Mouse (Mus musculus): ENCODE measurements around the gene Top2a.

The Top2a gene

GRCm38 (mm10) chr11:98963191-98964021 is 60.6 kb downstream of the Top2a start:
- DNase-seq, result no peak

- no peak for DNase-seq
Measured at GRCm38 (mm10) chr11:98962421-98963095, 61.4 kb downstream of the Top2a start.

GRCm38 (mm10) chr11:98961766-98962165 is 62.2 kb downstream of the Top2a start:
- no peak for DNase-seq

- DNase-seq, result no peak
Measured at GRCm38 (mm10) chr11:98961051-98961592, 62.9 kb downstream of the Top2a start.

GRCm38 (mm10) chr11:98960313-98960906 is 63.6 kb downstream of the Top2a start:
- DNase-seq, result no peak

- DNase-seq, result peak; percentile 74
Measured at GRCm38 (mm10) chr11:98959437-98960312, 64.3 kb downstream of the Top2a start.

- no peak for DNase-seq
Measured at GRCm38 (mm10) chr11:98956340-98956739, 67.6 kb downstream of the Top2a start.

- no peak for DNase-seq
Measured at GRCm38 (mm10) chr11:98955707-98956235, 68.2 kb downstream of the Top2a start.

- DNase-seq, result no peak
Measured at GRCm38 (mm10) chr11:98954801-98955706, 68.9 kb downstream of the Top2a start.

GRCm38 (mm10) chr11:98954373-98954772 is 69.6 kb downstream of the Top2a start:
- DNase-seq, result peak; percentile 67

GRCm38 (mm10) chr11:98953835-98954320 is 70.1 kb downstream of the Top2a start:
- DNase-seq, result no peak

- no peak for DNase-seq
Measured at GRCm38 (mm10) chr11:98953361-98953760, 70.6 kb downstream of the Top2a start.

- DNase-seq, result no peak
Measured at GRCm38 (mm10) chr11:98952736-98953135, 71.3 kb downstream of the Top2a start.

GRCm38 (mm10) chr11:98952111-98952510 is 71.9 kb downstream of the Top2a start:
- no peak for DNase-seq

- DNase-seq, result peak; percentile 73
Measured at GRCm38 (mm10) chr11:98951026-98951906, 72.7 kb downstream of the Top2a start.

GRCm38 (mm10) chr11:98950484-98950883 is 73.5 kb downstream of the Top2a start:
- no peak for DNase-seq

- DNase-seq, result no peak
Measured at GRCm38 (mm10) chr11:98949958-98950460, 74.0 kb downstream of the Top2a start.

- DNase-seq, result no peak
Measured at GRCm38 (mm10) chr11:98949242-98949957, 74.6 kb downstream of the Top2a start.
